Comparison of ENCODE assay signal across 26 mouse cellular contexts in genomic region chr12:104108507-104108906, GRCm38 (mm10). TPM values are rescaled to one million over a fixed set of nuclear protein-coding genes. Genes with fewer than 3 reads are reported as not detected.
DNase-seq lines count a peak whose midpoint lies in the region; ATAC-seq and TF ChIP-seq lines count a peak whose summit lies in the region.
"Had no signal": no experiment of that assay in that cellular context is flagged by ENCODE, and none has a peak within 500 bp of the region (broad histone marks: within the 10 kb centered on the region; RNA-seq: fewer than 3 reads in every experiment).

No protein-coding gene starts in this region.

- H3K4me3 ChIP-seq in kidney, embryonic 16.5 days (ENCODE audit: low read length): no peak overlapping the region
- no peak overlapping the region for H3K4me3 ChIP-seq in liver, adult 2 months (ENCODE audit: insufficient read depth, low read depth, low read length)
- no peak overlapping the region for H3K4me3 ChIP-seq in liver, embryonic 11.5 days (ENCODE audit: low read depth, low read length)
- H3K4me3 ChIP-seq in heart, adult 2 months: no peak overlapping the region
- H3K4me3 ChIP-seq: embryonic facial prominence, embryonic 13.5 days; forebrain, embryonic 12.5 days; heart, embryonic 15.5 days had no signal

- no peak overlapping the region for H3K27ac ChIP-seq in kidney, embryonic 16.5 days (ENCODE audit: low read length)
- peak overlapping the region; percentile 74 for H3K27ac ChIP-seq in liver, adult 2 months (replicated peaks; ENCODE audit: insufficient read depth, low read depth, low read length)
- H3K27ac ChIP-seq in liver, embryonic 11.5 days (ENCODE audit: low read depth, low read length): no peak overlapping the region
- no peak overlapping the region for H3K27ac ChIP-seq in heart, adult 2 months
- H3K27ac ChIP-seq: embryonic facial prominence, embryonic 13.5 days; forebrain, embryonic 12.5 days; heart, embryonic 15.5 days had no signal

- H3K9ac ChIP-seq in kidney, embryonic 16.5 days (replicated peaks; ENCODE audit: low read length): no peak overlapping the region
- H3K9ac ChIP-seq in liver, adult 2 months (ENCODE audit: low read depth, low read length): no peak overlapping the region
- no peak overlapping the region for H3K9ac ChIP-seq in liver, embryonic 11.5 days (ENCODE audit: low read depth, low read length)
- no peak overlapping the region for H3K9ac ChIP-seq in heart, adult 2 months (ENCODE audit: low read depth, low read length)
- H3K9ac ChIP-seq: embryonic facial prominence, embryonic 13.5 days; forebrain, embryonic 12.5 days; heart, embryonic 15.5 days had no signal

- H3K36me3 ChIP-seq in kidney, embryonic 16.5 days (ENCODE audit: insufficient read depth, low read length): no peaks in the 10 kb centered on the region
- no peaks in the 10 kb centered on the region for H3K36me3 ChIP-seq in liver, adult 2 months (ENCODE audit: control insufficient read depth, insufficient read depth, low read length)
- no peaks in the 10 kb centered on the region for H3K36me3 ChIP-seq in liver, embryonic 11.5 days (ENCODE audit: control insufficient read depth, insufficient read depth, low read length)
- no peaks in the 10 kb centered on the region for H3K36me3 ChIP-seq in heart, adult 2 months (ENCODE audit: control insufficient read depth, insufficient read depth, low read length)
- H3K36me3 ChIP-seq: embryonic facial prominence, embryonic 13.5 days; forebrain, embryonic 12.5 days; G1E; heart, embryonic 15.5 days had no signal

- H3K9me3 ChIP-seq in kidney, embryonic 16.5 days (ENCODE audit: low read length): no peaks in the 10 kb centered on the region
- H3K9me3 ChIP-seq in liver, embryonic 11.5 days (ENCODE audit: control insufficient read depth, low read length): no peaks in the 10 kb centered on the region
- H3K9me3 ChIP-seq: embryonic facial prominence, embryonic 13.5 days; forebrain, embryonic 12.5 days; heart, embryonic 15.5 days had no signal

- H3K79me2 ChIP-seq in liver, adult 2 months (ENCODE audit: control insufficient read depth, insufficient read depth, low read length): no peaks in the 10 kb centered on the region
- H3K79me2 ChIP-seq in heart, adult 2 months (replicated peaks; ENCODE audit: control insufficient read depth, insufficient read depth, low read length): no peaks in the 10 kb centered on the region

- TF ChIP-seq EP300 in heart, adult 2 months (IDR thresholded peaks at IDR 0.05; ENCODE audit: insufficient read depth, low read depth, low read length): no peak

- no peak overlapping the region for H3K4me2 ChIP-seq in kidney, embryonic 16.5 days (replicated peaks; ENCODE audit: low read depth, low read length)
- H3K4me2 ChIP-seq in liver, embryonic 11.5 days: no peak overlapping the region
- H3K4me2 ChIP-seq: embryonic facial prominence, embryonic 13.5 days; forebrain, embryonic 12.5 days; heart, embryonic 11.5 days; heart, embryonic 15.5 days had no signal

- TF ChIP-seq CTCF in liver, adult 2 months (IDR thresholded peaks at IDR 0.05; ENCODE audit: low read depth, low read length): no peak
- no peak for TF ChIP-seq CTCF in heart, adult 2 months (IDR thresholded peaks at IDR 0.05)

- no peak for ATAC-seq in kidney, embryonic 16.5 days (ENCODE audit: low FRiP score, low TSS enrichment)
- no peak for ATAC-seq in liver, embryonic 11.5 days (replicated peaks; ENCODE audit: low FRiP score)
- ATAC-seq: CD4-positive, CD25-positive, alpha-beta regulatory T cell, adult 4 months; forebrain, embryonic 16.5 days had no signal

- H3K4me1 ChIP-seq in kidney, embryonic 16.5 days (ENCODE audit: insufficient read depth, low read length): no peaks in the 10 kb centered on the region
- peaks cover 31% of the 10 kb centered on the region for H3K4me1 ChIP-seq in liver, adult 2 months (ENCODE audit: control insufficient read depth, insufficient read depth, low read length)
- no peaks in the 10 kb centered on the region for H3K4me1 ChIP-seq in liver, embryonic 11.5 days (replicated peaks; ENCODE audit: control insufficient read depth, insufficient read depth, low read length)
- H3K4me1 ChIP-seq in heart, adult 2 months (ENCODE audit: control insufficient read depth, insufficient read depth, low read length): no peaks in the 10 kb centered on the region
- H3K4me1 ChIP-seq: embryonic facial prominence, embryonic 13.5 days; forebrain, embryonic 12.5 days; heart, embryonic 15.5 days had no signal

- peak; percentile 47 for DNase-seq in kidney, adult 11 months
- peak; percentile 82 for DNase-seq in liver, adult 2 months (ENCODE audit: extremely low read depth, low read depth, low spot score)
- DNase-seq in liver, embryonic 11.5 days (ENCODE audit: low spot score): no peak
- peak; percentile 51 for DNase-seq in kidney, postnatal 14 days
- peak; percentile 69 for DNase-seq in yolk sac, embryonic 10.5 days (ENCODE audit: low spot score)
- no peak for DNase-seq in heart, adult 2 months
- DNase-seq: adrenal gland, adult 8-10 months; adrenal gland, postnatal 36 days; B cell, adult 2 months; cerebellum, postnatal 14 days; gastrocnemius, postnatal 10 days; heart, adult 18-20 months; heart, postnatal 14 days had no signal

- TF ChIP-seq POLR2A in liver, adult 2 months (IDR thresholded peaks at IDR 0.05; ENCODE audit: extremely low read depth, insufficient read depth, low read length): no peak
- no peak for TF ChIP-seq POLR2A in heart, adult 2 months (IDR thresholded peaks at IDR 0.05; ENCODE audit: insufficient read depth, low read depth, low read length)

- no peaks in the 10 kb centered on the region for H3K27me3 ChIP-seq in kidney, embryonic 16.5 days (ENCODE audit: insufficient read depth, low read length)
- H3K27me3 ChIP-seq in liver, adult 2 months (ENCODE audit: control insufficient read depth, insufficient read depth, low read length): no peaks in the 10 kb centered on the region
- no peaks in the 10 kb centered on the region for H3K27me3 ChIP-seq in liver, embryonic 11.5 days (replicated peaks; ENCODE audit: control insufficient read depth, insufficient read depth, low read length)
- no peaks in the 10 kb centered on the region for H3K27me3 ChIP-seq in heart, adult 2 months (ENCODE audit: control insufficient read depth, insufficient read depth, low read length)
- H3K27me3 ChIP-seq: embryonic facial prominence, embryonic 13.5 days; forebrain, embryonic 12.5 days; heart, embryonic 15.5 days had no signal

- intact Hi-C loops in heart, adult 2 months (cut with DNase I): no loop called here

- WGBS in kidney, embryonic 16.5 days: 68% methylated on average over 2 of the region's 2 CpGs
- 27% methylated on average over 2 of the region's 2 CpGs for WGBS in liver, adult 2 months
- WGBS in liver, embryonic 11.5 days: 74% methylated on average over 2 of the region's 2 CpGs
- 71% methylated on average over 2 of the region's 2 CpGs for WGBS in heart, adult 2 months

RNA-seq across cellular contexts. Expression of gene Serpina3a, which starts 4.0 kb away (rescaled TPM):
- polyA plus RNA-seq in kidney, embryonic 16.5 days (2015; fragmentation: Nextera tagmentation; extraction: Ambion mirVana): not detected in 2 replicates
- not detected in 2 replicates for total RNA-seq in liver, adult 2 months (2014; rRNA removed)
- polyA plus RNA-seq in liver, adult 2 months (2012; rRNA removed): not detected in 2 replicates
- not detected in 2 replicates for polyA plus RNA-seq in liver, embryonic 11.5 days (2014; fragmentation: Nextera tagmentation; extraction: Ambion mirVana)
- not detected for total RNA-seq in heart, adult 2 months (2021)
- polyA plus RNA-seq in heart, adult 2 months (2012; rRNA removed): not detected in 2 replicates
- total RNA-seq: adrenal gland, postnatal 36 days; common myeloid progenitor, adult 5-6 weeks; gastrocnemius, postnatal 10 days; gastrocnemius, postnatal 4 days; heart, adult 18-20 months; heart, postnatal 14 days; hematopoietic stem cell, adult 5-6 weeks had no signal
- polyA plus RNA-seq: CD4-positive, CD25-positive, alpha-beta regulatory T cell, adult 4 months; cerebellum, adult 2 months; embryonic facial prominence, embryonic 13.5 days; forebrain, embryonic 12.5 days; forebrain, embryonic 16.5 days; frontal cortex, adult 2 months; G1E; heart, embryonic 11.5 days; heart, embryonic 15.5 days had no signal

RNA-seq across cellular contexts. Expression of gene Serpina5, which starts 7.6 kb away (rescaled TPM):
- 0.07 TPM in 1 of 2 replicates, not detected in the other for polyA plus RNA-seq in kidney, embryonic 16.5 days (2015; fragmentation: Nextera tagmentation; extraction: Ambion mirVana)
- not detected in 2 replicates for total RNA-seq in liver, adult 2 months (2014; rRNA removed)
- 0.04 TPM in 1 of 2 replicates, not detected in the other for polyA plus RNA-seq in liver, adult 2 months (2012; rRNA removed)
- not detected in 2 replicates for polyA plus RNA-seq in liver, embryonic 11.5 days (2014; fragmentation: Nextera tagmentation; extraction: Ambion mirVana)
- total RNA-seq in heart, adult 2 months (2021): not detected
- not detected in 2 replicates for polyA plus RNA-seq in heart, adult 2 months (2012; rRNA removed)
- total RNA-seq: common myeloid progenitor, adult 5-6 weeks; G1E; gastrocnemius, postnatal 10 days; gastrocnemius, postnatal 4 days; heart, adult 18-20 months; heart, postnatal 14 days; hematopoietic stem cell, adult 5-6 weeks had no signal
- polyA plus RNA-seq: CD4-positive, CD25-positive, alpha-beta regulatory T cell, adult 4 months; cerebellum, adult 2 months; embryonic facial prominence, embryonic 13.5 days; forebrain, embryonic 12.5 days; forebrain, embryonic 16.5 days; frontal cortex, adult 2 months; G1E; heart, embryonic 11.5 days; heart, embryonic 15.5 days had no signal

RNA-seq across cellular contexts. Expression of gene Serpina3b, which starts 19.3 kb away (rescaled TPM):
- not detected in 2 replicates for polyA plus RNA-seq in kidney, embryonic 16.5 days (2015; fragmentation: Nextera tagmentation; extraction: Ambion mirVana)
- total RNA-seq in liver, adult 2 months (2014; rRNA removed): 0.09 TPM in 1 of 2 replicates, not detected in the other
- not detected in 2 replicates for polyA plus RNA-seq in liver, adult 2 months (2012; rRNA removed)
- 0.12 and 0.19 TPM in 2 replicates for polyA plus RNA-seq in liver, embryonic 11.5 days (2014; fragmentation: Nextera tagmentation; extraction: Ambion mirVana)
- total RNA-seq in heart, adult 2 months (2021): not detected
- polyA plus RNA-seq in heart, adult 2 months (2012; rRNA removed): 0.06 TPM in 1 of 2 replicates, not detected in the other
- total RNA-seq: gastrocnemius, postnatal 10 days; gastrocnemius, postnatal 4 days; heart, adult 18-20 months; heart, postnatal 14 days; hematopoietic stem cell, adult 5-6 weeks had no signal
- polyA plus RNA-seq: CD4-positive, CD25-positive, alpha-beta regulatory T cell, adult 4 months; cerebellum, adult 2 months; embryonic facial prominence, embryonic 13.5 days; forebrain, embryonic 12.5 days; frontal cortex, adult 2 months; G1E had no signal

RNA-seq across cellular contexts. Expression of gene Serpina3c, which starts 45.2 kb away (rescaled TPM):
- polyA plus RNA-seq in kidney, embryonic 16.5 days (2015; fragmentation: Nextera tagmentation; extraction: Ambion mirVana): not detected in 2 replicates
- total RNA-seq in liver, adult 2 months (2014; rRNA removed): 0.20 TPM in 1 of 2 replicates, not detected in the other
- polyA plus RNA-seq in liver, adult 2 months (2012; rRNA removed): not detected in 2 replicates
- polyA plus RNA-seq in liver, embryonic 11.5 days (2014; fragmentation: Nextera tagmentation; extraction: Ambion mirVana): not detected in 2 replicates
- 1 to 10 TPM in 1 of 2 experiments, under 1 TPM in 1; 0.45 to 1.5 TPM for total RNA-seq in heart, adult 2 months (2021)
- polyA plus RNA-seq in heart, adult 2 months (2012; rRNA removed): 0.61 and 1.3 TPM in 2 replicates
- total RNA-seq: common myeloid progenitor, adult 5-6 weeks; hematopoietic stem cell, adult 5-6 weeks had no signal
- polyA plus RNA-seq: CD4-positive, CD25-positive, alpha-beta regulatory T cell, adult 4 months; embryonic facial prominence, embryonic 13.5 days; forebrain, embryonic 12.5 days; forebrain, embryonic 16.5 days; G1E; heart, embryonic 11.5 days; heart, embryonic 15.5 days had no signal

Comparison
In these comparisons a context has a peak if more than half of its experiments do, and no peak if none do; other contexts are left out.
1. DNase-seq: peak in kidney, adult 11 months (single experiment), liver, adult 2 months (single experiment), kidney, postnatal 14 days (single experiment) and yolk sac, embryonic 10.5 days (single experiment); none in liver, embryonic 11.5 days (single experiment) and heart, adult 2 months (0 of 2).